Mouse (Mus musculus) ES-CJ7 (cell line): ENCODE results near the gene Frmd4a.
"Not testable (repeated sequence)": the region's sequence is repeated elsewhere in the genome, so short reads cannot be mapped to it uniquely, and the experiment has no call there.

Experiments
- DNase-seq: peaks from one replicate; pipeline ENCODE4 v3.0.0; 2011; ENCODE audit warnings: low read depth, low spot score

Frmd4a gene

GRCm38 (mm10) chr2:4614276-4614929 lies 596.9 kb downstream of the Frmd4a start:
- not testable (repeated sequence) for DNase-seq

DNA sequence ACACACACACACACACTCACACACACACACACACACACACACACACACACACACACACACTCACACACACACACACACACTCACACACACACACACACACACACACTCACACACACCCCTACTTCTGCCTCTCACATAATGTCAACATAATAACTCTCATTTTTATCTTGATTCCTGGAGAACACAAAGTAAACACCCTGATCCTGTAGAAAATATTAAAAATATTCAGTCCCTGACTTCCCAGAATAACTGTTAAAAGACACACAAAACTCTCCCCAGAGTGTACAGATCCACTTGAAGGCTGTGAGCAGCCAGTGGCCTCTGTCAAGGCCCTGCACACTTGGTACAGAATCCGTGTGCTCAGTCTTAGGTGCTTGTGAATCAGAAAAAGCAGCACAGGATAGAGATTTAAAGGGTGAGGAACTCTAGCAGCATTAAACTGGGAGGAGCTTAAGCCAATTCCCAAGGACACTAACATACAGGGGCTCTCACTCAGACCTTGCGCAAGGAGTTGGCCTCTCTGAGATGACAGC lies 597.6 kb downstream of the Frmd4a start:
- no peak for DNase-seq

- DNase-seq = no peak
Measured at GRCm38 (mm10) chr2:4616995-4617394, 599.5 kb downstream of the Frmd4a start.

DNA sequence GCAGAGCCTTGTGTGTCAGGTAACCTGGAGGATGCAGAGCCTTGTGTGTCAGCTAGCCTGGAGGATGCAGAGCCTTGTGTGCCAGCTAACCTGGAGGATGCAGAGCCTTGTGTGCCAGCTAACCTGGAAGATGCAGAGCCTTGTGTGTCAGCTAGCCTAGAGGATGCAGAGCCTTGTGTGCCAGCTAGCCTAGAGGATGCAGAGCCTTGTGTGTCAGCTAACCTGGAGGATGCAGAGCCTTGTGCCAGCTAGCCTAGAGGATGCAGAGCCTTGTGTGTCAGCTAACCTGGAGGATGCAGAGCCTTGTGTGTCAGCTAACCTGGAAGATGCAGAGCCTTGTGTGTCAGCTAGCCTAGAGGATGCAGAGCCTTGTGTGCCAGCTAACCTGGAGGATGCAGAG lies 601.6 kb downstream of the Frmd4a start:
- not testable (repeated sequence) for DNase-seq

DNA sequence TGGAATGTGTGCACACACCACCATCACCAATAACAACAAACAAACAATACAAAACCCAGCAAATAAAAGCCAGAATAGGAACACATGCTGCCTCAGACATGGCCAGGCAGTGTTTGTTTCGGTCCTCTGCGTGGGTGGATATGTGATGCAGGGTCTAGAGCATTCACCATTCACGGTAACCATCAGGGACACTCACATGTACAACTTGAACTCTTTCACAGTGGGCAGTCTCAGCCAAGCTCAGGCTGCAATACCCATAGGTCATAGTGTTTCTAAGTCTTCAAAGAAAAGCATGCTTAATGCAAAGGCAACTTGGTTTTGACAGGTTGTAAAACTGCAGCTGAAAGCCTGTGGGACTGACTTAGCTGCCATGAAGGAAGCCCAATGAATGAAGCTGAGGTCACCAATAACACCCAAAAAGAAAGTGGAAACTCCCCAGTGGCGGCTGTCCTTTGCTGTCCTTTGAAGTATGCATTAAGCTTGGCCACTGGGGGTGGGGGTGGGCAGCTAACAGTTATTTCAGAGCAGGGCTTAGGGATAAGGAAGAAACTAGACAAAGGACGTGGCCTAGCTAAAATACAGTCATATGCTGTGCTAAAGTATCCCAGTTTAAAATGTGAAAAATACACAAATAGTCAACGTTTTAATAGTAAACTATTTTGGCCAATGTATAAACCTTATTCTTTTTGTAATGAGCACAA lies 602.5 kb downstream of the Frmd4a start:
- DNase-seq = no peak

DNA sequence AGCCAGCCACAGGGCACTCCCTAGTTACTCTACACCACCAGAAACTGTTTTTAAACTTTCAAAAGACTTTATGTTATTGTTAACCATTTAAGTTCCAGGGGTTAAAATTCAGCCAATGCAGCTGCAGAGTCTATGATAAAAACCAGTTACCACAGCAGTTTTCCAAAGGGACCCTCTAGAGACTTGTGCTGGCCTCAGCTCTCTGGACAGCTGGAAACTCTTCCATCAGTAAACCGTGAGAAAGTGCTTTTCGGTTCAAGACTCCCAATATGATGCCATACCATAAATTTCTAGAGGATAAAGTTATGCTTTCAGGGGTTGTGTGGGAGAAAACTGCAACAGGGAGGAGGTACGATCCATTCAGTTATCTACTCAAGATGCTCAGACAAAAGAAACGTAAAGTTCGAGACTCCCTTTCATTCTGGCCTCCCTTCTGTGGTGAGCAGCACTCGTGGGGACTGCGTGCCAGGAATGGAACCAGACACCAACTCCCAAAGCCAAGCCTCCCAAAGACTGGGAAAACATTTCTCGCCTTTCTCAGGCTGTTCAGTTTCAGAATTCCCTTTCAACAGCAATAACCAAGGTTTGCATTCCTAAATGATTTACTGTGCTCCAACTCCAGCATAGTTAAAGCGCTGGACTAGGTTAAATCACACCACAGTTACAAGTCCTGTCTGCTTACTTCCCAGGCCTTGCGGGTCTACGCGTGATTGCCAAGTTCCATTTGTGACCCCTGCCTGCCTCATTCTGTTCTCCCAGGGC lies 603.3 kb downstream of the Frmd4a start:
- DNase-seq = no peak

DNA sequence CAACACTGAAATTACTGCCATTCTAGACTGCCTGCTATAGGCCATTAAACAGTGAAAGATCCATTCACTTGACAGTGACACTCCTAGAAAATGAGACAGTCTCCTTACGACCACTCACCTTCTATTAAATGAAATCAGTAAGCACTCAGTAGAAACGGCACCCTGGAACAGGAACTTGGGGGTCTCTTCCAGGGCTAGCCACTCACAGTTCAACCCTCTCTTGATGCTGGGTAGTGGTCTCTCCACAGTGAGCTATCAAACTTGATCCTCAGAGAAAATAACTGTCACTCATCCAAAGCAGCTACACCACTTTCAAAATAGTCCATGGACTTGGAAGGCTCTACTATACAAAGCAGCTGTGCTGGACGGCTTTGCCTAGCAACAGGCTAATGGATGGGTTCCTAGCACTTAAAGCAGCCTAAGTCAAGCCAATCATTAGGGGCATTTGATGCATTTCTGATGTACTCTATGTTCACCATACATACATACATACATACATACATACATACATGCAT lies 604.0 kb downstream of the Frmd4a start:
- no peak for DNase-seq

- no peak for DNase-seq
Measured at GRCm38 (mm10) chr2:4626911-4627310, 609.4 kb downstream of the Frmd4a start.

GRCm38 (mm10) chr2:4628920-4629319 lies 611.4 kb downstream of the Frmd4a start:
- DNase-seq = no peak

DNA sequence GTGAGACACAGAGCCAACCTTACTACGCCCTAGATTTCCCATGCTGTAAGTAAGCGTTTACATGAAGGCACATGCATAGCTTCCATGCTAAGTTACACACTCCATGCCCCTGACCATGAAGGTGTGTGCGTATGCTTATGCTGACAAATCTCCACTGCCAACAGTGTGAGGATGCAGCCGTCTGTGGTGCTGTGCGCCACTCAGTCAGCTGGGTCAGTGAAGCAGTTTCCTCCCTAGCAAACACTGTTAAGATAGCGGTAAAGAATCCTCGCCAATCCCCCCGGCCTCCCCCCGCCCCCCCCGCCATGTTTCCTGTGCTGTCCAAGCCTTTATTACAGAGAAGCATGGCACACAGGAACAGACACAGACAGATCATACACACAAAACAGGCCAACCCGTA lies 612.0 kb downstream of the Frmd4a start:
- no peak for DNase-seq

- DNase-seq = no peak
Measured at GRCm38 (mm10) chr2:4630197-4630835, 612.8 kb downstream of the Frmd4a start.

DNA sequence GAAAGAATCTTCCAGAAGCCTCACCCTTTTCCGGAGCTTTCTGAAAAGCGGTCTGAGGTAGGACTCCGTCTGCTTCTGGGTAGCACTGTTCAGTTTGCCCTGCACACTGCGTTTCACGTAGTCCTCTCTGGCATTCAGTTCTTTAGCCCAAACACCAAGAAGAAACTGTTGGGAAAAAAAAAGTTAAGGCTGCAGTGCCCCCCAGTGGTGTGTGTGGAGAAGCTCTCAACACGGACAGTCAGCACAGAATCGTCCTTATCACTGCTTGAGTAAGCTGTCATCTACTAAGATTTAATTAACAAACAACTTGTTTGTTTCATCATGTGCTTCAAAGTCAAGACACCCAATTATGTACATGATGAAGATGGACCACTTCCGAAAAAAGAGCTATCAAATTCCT lies 618.3 kb downstream of the Frmd4a start:
- DNase-seq = no peak

GRCm38 (mm10) chr2:4636656-4637055 lies 619.1 kb downstream of the Frmd4a start:
- DNase-seq = no peak

DNA sequence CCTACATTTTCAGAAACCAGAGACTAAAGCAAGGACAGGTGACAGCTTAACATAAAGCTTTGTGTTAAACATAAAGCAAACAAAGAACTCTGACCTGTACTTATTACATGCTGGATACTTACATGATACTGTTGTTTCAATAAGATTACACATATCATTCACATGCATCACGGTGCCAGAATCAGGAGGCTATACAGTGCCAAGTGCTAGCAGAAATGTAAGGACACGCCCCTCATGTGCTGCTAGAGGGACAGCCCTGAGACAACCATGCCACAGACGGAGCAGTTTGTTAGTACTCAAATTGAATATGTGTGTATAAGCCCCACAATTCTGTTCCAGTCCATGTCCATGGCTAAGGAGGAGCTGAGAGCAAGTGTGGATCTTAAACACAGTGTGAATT lies 620.7 kb downstream of the Frmd4a start:
- DNase-seq = no peak

DNA sequence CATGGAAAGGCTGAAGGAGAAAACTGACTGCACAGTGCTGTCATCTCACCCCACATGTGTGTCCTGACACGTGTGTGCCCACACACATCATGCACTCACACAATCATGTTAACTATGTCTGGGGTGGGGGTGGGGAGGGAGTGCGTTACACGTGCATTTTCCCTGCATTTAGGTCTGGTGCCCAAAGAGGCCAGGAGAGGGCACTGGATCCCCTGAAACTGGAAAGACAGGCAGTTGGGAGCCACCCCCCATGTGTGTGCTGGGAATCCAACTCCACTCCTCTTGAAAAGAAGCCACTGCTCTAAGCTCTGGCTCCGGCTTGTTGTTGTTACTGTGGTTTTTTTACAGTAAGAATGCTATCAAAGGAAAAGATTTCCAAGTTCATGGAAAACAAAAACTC lies 627.5 kb downstream of the Frmd4a start:
- DNase-seq = peak; percentile 62

DNA sequence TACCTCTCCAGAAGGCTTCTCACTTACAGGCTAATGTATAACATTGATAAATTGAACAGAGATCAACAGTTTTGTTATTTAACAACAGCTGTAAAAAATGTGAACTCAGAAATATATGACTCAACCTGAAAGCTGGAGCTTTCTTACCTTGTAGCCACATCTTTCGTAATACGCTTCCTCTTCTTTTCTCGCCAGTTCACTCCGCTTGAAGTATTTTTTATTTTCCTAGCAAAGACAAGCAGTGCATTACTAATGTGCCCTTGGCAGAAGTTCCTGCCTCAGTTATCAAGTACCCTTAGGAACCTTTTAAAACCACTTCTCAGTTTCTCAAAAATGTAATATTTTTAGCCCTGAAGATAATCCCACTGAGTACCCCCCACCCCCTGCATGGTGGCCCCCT lies 630.6 kb downstream of the Frmd4a start:
- DNase-seq = no peak

DNA sequence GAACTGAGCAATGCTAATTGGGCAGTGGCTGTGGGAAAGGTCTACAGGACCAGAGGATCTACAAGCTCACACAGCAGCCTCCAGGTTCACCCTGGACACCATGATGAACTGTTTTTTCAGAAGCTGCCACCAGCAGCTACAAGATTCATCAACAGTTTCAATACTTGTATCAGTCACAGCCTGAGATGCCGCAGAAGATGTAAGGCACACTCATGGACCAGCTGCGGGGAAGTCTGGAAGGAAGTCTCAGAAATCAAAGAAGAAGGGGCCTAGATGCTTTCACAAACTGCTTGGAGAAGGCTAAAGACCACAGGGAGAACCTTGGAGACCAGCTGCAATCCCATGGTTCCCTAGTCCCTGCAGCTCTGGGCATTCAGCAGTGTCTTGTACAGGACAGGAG lies 632.1 kb downstream of the Frmd4a start:
- no peak for DNase-seq

DNA sequence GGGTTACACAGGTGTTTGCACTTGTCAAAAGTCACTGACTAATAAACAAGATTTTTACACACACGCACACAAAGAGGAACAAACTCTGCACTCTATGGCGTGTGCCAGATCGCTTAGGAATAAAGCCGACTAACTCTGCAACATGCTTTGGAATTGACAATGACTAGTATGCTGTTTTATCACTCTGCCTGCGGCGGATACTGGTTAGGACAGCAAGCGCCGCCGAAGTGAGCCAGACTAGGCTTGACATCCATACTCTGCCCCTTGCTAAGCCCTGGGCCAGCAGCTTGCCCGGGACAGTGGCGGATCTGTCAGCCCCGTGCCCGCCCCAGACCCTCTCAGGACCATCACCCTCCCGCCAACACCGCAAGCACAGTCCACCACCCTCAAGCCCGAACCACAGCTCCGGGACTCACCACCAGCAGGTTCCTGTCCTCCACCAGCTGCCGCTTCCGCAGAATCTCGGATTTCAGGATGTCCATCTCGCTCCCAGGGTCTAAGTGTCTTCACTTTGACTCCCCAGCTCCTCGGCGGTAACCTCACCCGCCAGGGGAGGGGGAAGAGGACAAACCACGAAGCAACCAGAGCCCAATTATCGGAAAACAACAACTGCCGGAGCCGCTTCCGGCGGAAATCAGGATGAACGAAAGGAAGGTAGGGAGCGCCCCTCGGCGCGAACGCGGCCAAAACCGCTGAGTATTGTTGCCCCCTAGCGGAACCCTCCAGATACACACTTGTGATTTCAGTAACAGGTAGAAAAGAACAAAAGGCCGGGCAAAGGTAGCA lies 634.2 kb downstream of the Frmd4a start, which contains the start of gene Prpf18:
Gene Prpf18 (minus strand): TSS at position 614 of the 786 bp plus-strand sequence.
- DNase-seq = peak; percentile 94

DNA sequence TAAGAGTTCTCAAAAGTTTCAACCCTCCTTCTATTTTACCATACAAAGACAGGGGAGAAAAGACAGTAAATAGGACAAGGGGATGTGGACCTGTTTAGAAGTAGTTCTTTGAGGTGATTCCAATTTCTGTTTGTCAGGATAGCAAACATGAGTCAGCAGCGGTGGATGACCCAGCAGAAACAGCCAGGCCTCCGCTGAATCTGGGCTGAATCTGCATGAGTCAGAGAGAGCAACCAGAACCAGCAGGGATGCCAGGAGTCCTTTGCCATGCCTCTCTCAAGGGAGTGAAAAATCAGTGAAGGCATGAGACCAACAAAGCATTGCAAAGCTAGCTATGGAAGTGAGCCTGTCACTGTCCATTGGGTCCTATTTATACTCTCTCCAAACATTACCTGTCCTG lies 643.2 kb downstream of the Frmd4a start:
- DNase-seq = no peak
